Mouse (Mus musculus) B cell, adult 67 days (primary cell): ENCODE measurements around the gene Srpk3. TPM values are rescaled to one million over a fixed set of nuclear protein-coding genes. Genes with fewer than 3 reads are reported as not detected.

Experiments
- total RNA-seq, 2 experiments: library from RNA; stranded (reverse); gene quantifications; 4 replicates each; pipeline ENCODE4 v1.2.4; 2023

The Srpk3 gene
- 100 to 1,000 TPM; 171 to 179 TPM for total RNA-seq

DNA sequence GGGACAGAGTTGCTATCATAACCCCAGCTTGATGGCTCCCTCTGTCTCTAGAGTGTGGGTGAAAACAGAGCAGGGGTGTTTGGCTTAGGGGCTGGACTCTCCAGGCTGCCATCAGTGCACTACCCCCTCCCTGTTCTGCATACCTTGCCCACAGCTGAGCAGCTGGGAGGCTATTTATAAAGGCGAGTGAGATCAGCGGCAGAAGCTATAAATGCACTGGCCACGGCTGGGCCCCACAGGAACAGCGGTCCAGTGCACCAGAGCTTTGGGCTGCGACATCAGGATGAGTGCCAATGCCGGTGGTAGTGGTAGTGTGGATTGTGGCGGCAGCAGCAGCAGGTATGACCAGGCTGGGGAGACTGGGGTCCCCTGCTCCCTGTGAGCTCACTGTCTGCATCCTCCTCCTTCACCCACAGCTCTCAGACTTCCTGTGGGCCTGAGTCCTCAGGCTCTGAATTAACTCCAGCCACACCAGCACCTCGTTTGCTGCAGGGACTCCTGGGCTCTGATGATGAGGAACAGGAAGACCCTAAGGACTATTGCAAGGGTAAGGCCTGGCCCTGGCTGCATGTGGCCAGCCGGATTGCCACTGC lies at the start of gene Srpk3:
TSS of gene Srpk3 (plus strand) at position 238 of the 593 bp plus-strand sequence.

DNA sequence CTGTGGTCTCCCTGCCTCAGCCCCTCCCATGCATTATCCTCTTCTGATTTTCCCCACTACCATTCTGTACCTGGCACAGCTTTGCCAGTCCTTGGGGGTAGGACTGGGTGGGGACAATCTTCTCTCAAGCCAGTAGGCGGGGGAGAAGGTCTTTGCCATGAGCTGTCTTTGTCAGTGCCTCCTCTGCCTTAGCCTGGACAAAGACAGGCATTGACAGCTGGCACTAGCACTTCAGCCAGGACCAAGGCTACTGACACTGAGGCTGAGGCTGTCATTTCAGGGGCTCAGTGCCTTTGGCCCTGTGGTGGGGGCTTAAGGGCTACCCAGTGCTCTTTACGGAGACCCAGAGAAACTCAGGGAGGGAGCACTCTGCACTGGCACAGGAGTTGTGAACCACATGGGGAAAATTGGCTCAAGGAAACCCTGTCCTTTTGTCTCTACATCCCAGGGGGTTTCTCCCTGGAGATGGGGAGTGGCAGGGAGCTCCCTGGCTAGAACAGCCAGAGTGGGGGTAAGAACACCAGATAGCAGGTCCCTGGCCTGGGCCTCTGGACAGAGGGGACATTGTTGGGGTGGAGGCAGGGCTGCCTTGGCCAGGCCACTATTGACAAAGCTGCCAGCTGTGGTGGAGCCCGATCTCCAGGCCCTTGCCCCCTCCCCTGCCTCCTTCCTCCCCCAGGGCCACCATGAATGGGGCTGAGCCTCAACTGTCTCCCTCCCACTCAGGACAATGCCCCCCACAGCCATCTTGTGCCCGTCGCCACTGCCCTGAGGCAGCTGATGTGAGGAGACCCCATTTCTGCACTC lies 17.7 kb upstream of the Srpk3 start, which contains the start of gene Plxnb3:
TSS of gene Plxnb3 (plus strand) at position 757 of the 807 bp plus-strand sequence.

DNA sequence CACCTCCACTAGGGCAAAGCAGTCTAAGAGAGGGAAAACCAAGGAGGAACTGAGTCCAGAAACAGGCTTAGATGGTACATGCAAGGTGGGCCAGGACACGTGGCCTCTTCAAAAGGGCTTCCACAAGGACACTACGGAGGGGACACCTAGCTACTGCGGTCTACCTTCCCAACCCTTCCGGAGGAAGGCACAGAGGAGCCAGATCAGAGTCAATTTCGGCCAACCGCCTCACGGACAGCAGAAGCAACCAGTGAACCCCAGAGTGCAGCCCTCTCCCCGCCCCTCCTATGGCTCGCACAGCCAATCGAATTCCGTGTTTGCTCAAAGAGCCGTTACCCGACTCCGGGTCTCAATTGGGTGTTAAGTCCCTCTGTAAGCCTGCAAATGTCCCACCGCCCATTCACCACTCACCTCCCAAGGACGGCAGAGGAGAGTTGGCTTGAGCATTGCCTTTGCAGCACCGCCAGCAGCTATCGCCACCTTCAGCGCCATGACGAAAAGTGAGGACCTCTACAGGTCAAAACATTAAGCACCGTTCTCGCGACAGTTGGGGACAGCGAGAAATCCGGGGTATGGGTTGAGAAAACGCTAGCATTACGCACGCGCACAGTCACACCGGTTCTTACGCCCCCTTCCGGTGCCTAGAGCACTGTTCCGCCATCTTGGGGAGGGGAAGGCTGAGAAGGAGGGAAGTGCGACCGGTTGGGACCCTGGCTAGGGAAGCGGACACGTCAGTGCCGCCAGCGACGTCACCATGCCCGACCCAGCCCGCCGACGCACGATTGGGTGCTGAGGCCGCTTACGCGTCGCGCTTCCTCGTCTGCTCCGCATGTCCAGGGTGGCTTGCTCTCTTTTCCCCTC lies 12.4 kb downstream of the Srpk3 start, which contains the start of the genes Idh3g and Ssr4:
TSS of gene Idh3g (minus strand) at position 534 of the 861 bp plus-strand sequence.
TSS of gene Ssr4 (plus strand) at position 665 of the 861 bp plus-strand sequence.

DNA sequence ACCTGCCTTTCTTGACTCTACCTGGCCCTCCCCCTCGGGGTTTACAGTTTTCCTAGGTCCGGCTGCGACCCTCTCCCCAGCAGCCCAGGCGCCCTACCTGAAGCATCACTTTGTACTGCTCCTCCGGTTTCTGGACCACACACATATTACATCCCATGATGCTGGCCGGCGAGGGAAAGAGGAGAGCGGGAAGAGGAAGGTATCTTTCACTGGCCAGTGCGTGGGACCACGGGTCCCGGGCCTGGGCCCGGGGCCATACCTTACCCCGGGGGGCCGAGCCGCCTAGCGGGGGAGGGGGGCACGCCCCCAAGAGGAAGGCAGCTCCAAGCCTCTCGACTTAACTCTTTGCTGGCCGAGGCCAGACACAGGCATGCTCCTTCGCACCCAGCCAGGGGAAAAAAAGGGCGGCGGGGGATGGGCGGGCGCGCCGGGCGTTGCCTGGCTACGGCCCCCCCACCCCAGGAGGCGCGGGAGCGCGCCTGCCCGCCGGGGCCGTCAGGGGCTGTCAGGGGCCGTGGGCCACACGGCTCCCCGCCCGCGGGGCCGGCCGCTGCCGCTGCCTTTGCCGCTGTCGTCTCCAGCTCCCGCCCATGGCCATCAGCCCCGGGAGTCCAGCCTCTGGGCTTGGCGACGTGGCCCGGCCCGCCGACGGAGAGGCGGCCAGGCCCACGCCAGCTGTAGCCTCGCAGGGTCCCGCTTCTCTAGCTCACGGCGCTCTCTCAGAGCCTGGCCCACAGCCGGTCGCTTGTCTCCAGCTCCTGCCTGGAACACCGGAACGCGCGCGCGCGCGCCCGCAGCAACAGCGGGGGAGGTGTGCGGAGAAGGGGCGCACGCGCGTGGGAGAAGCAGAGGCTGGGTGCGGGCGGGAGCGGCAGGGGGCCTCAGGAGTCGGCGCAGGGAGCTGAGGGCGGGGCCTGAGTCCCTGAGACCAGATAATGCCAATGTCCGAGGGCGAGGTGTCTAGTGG lies 50.3 kb downstream of the Srpk3 start, which contains the start of gene Pdzd4:
TSS of gene Pdzd4 (minus strand) at position 785 of the 967 bp plus-strand sequence.

Other genes with a start within 250 kb of the Srpk3 start
- not detected for gene Dusp9, start 135.0 kb upstream of the Srpk3 start, total RNA-seq
- under 1 TPM in 1 of 2 experiments, not detected in 1; 0.71 TPM for gene Pnck, start 114.3 kb upstream of the Srpk3 start, total RNA-seq
- not detected for gene Slc6a8, start 101.3 kb upstream of the Srpk3 start, total RNA-seq
- gene Bcap31, start 58.2 kb upstream of the Srpk3 start, total RNA-seq = 100 to 1,000 TPM; 141 to 158 TPM
- 10 to 100 TPM; 75.3 to 75.4 TPM for gene Abcd1, start 57.8 kb upstream of the Srpk3 start, total RNA-seq
- gene Plxnb3, start 17.3 kb upstream of the Srpk3 start, total RNA-seq = under 1 TPM in 1 of 2 experiments, not detected in 1; 0.15 TPM
- 100 to 1,000 TPM; 165 to 167 TPM for gene Idh3g, start 12.5 kb downstream of the Srpk3 start, total RNA-seq
- gene Ssr4, start 12.6 kb downstream of the Srpk3 start, total RNA-seq = 100 to 1,000 TPM; 124 to 147 TPM
- gene Pdzd4, start 50.6 kb downstream of the Srpk3 start, total RNA-seq = under 1 TPM; 0.24 to 0.61 TPM
- gene Avpr2, start 117.7 kb downstream of the Srpk3 start, total RNA-seq = not detected
- gene L1cam, start 121.7 kb downstream of the Srpk3 start, total RNA-seq = 10 to 100 TPM; 13.4 to 20.8 TPM
- gene Arhgap4, start 147.5 kb downstream of the Srpk3 start, total RNA-seq = 100 to 1,000 TPM; 363 to 422 TPM
- 10 to 100 TPM; 71.0 to 72.1 TPM for gene Naa10, start 147.5 kb downstream of the Srpk3 start, total RNA-seq
- 10 to 100 TPM; 22.6 to 28.2 TPM for gene Renbp, start 156.4 kb downstream of the Srpk3 start, total RNA-seq
- gene Hcfc1, start 192.0 kb downstream of the Srpk3 start, total RNA-seq = 100 to 1,000 TPM; 109 to 126 TPM
- 100 to 1,000 TPM; 162 to 201 TPM for gene Irak1, start 249.5 kb downstream of the Srpk3 start, total RNA-seq